Mouse (Mus musculus) central nervous system, embryonic 14 days (tissue): Measurements from ENCODE around the gene Fastkd2. TPM values are rescaled to one million over a fixed set of nuclear protein-coding genes. Genes with fewer than 3 reads are reported as not detected.

Experiments used
- polyA plus RNA-seq: library from polyadenylated mRNA; depleted of rRNA; stranded (reverse); fragments of >200 nt; gene quantifications from 2 replicates; pipeline ENCODE4 v1.2.3, GENCODE M21; 2012; rRNA removed

Fastkd2 gene
- 19.8 and 20.0 TPM in 2 replicates for polyA plus RNA-seq

DNA sequence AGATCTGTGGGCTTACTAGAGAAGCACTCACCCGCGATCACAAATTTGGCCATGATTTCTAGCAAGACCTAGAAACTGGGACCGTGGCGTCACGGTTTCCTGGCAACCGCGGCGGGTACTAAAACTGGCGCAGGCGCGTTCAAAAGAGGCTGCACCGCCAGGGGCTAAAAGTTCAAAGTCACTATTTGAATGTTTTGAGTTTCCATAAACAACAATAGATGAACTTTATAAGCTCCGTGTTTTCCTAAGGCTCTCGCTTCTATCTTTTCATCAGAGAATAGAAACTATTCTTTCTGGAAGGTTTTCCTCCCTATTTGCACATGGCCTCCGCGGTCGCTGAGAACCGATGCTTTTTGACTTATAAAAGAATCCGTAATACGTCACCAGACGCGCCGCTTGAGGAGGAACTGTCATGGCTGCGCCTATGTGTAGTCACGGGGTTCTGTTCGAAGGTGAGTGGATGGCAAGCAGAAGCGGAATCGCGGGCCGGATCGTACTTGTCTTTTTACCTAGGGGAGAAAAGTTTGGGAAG lies at the start of gene Fastkd2, which contains the start of gene Mdh1b:
Gene Fastkd2 (plus strand): TSS at position 375 of the 532 bp plus-strand sequence.
Gene Mdh1b (minus strand): TSS at position 79 of the 532 bp plus-strand sequence.

DNA sequence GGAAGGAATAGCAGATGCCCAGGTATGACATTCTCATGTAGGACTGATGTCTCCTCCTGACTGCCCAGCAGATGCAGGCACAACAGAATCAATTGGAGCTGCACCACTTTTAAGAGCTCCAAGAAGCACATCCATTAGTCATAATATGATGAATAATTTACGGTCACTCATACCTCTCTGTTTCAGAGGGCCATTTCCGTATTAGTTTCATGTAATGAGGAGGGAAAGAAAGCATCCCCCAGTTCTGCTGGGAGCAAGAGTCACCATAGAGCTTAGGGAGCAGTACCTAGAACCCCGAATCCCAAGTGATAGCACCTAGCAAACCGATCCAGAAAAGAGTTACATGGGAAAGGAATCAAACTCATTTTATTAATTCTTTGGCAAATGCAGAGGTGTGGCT lies 43.6 kb upstream of the Fastkd2 start, which contains the start of gene Dytn:
Gene Dytn (minus strand): TSS at position 101 of the 400 bp plus-strand sequence.

DNA sequence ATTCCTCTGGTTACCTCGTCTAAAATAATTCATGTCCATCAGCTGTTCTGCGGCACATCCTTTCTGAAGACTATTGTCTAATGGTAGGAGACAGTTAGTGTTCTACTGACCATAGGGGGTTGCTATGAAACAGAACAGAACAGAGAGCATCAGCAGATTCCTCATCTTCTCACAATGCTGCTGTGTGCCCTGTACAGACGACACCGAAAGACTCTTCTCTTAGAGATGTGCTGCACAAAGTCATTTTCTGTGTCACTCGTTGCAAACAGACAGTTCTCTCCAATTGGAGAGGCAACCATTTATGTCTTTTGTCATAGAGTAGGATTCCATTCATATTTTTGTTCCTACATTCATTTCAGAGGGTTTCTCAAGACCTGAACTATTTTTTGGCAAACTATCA lies 38.8 kb downstream of the Fastkd2 start, which contains the start of gene 4933402D24Rik:
Gene 4933402D24Rik (minus strand): TSS at position 101 of the 400 bp plus-strand sequence.

Other genes with a start within 250 kb of the Fastkd2 start
- not detected in 2 replicates for gene Gm39653, start 114.6 kb upstream of the Fastkd2 start, polyA plus RNA-seq
- 0.05 and 0.15 TPM in 2 replicates for gene Dytn, start 43.7 kb upstream of the Fastkd2 start, polyA plus RNA-seq
- gene Mdh1b, start 296 bp upstream of the Fastkd2 start, polyA plus RNA-seq, result 0.29 and 0.38 TPM in 2 replicates
- gene 4933402D24Rik, start 38.7 kb downstream of the Fastkd2 start, polyA plus RNA-seq, result 0.02 TPM in 1 of 2 replicates, not detected in the other